Mouse (Mus musculus) adrenal gland, postnatal 36 days (tissue): ENCODE measurements around the gene Aspa. TPM values are rescaled to one million over a fixed set of nuclear protein-coding genes. Genes with fewer than 3 reads are reported as not detected.
"Not testable (repeated sequence)": the region's sequence is repeated elsewhere in the genome, so short reads cannot be mapped to it uniquely, and the experiment has no call there.

ENCODE experiments used
- DNase-seq, 2 experiments: peaks; one replicate each; pipeline ENCODE4 v3.0.0; 2021; ENCODE audit warnings: mixed read lengths in 1 of 2
- long read RNA-seq, 2 experiments: library from polyadenylated mRNA; stranded (forward); transcript quantifications; one replicate each; pipeline ENCODE4 v2.0.0; 2021; ENCODE audit warnings: borderline sequencing depth in 2 of 2
- total RNA-seq, 2 experiments: library from RNA; stranded (reverse); gene quantifications; 2 replicates each; pipeline ENCODE4 v1.2.3; 2021

Gene Aspa
- 10 to 100 TPM; 10.5 to 10.8 TPM for total RNA-seq
- long read RNA-seq, experiment 1, transcript Aspa-201 (6 exons, 1,530 nt): major isoform, 7 of 7 reads
- long read RNA-seq, experiment 1, partial matches to known transcripts: 0 of 7 reads
- long read RNA-seq, experiment 1, other reads (novel, unspliced or antisense): 0 of 7 reads
- long read RNA-seq, experiment 2, partial matches to known transcripts: 0 of 1 reads
- long read RNA-seq, experiment 2, other reads (novel, unspliced or antisense): 0 of 1 reads

DNA sequence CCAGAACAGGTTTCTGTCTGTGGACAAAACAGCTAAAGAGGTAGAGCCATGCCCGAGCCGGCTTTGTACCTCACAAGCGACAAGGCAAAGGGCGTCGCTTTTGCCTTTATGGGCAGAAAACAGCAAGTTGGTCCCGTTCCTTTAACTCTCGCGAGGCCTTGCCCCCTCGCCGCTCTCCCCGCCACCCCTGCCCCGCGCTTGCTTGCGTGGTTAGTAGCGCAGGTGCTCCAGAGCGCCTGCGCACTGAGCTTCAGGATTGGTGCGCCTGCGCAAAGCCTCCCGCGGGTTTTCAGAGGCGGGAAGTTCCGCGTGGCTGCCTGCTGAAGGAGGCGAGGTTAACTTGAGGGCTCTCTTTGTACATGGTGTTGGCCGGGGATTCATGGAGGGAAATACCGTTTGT is at the start of gene Aspa, which contains the start of the genes Gm49340 and Spata22:
TSS of gene Aspa (minus strand) at position 155 of the 400 bp plus-strand sequence.
TSS of gene Gm49340 (plus strand) at position 300 of the 400 bp plus-strand sequence.
TSS of gene Spata22 (plus strand) at position 300 of the 400 bp plus-strand sequence.
- DNase-seq: no peak

DNA sequence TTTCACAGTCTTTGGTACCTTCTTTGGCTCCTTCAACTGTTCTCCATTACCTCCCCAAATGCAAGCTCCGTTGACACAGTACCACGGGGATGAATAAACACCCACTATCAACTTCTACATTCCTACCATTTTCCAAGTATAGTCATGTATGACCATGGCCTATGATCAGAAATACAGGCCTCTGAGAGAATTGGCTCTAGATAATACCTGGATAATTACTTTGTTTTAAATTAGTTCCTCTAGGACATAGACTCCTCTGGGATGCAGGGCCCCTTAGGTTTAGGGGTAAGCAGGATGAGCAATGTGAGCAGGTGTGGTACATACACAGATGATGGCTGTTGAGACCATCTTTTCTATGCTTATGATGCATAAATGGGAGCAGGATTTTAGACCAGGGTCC is 41.5 kb upstream of the Aspa start, which contains the start of gene Olfr376:
TSS of gene Olfr376 (plus strand) at position 301 of the 400 bp plus-strand sequence.
- DNase-seq: no peak

DNA sequence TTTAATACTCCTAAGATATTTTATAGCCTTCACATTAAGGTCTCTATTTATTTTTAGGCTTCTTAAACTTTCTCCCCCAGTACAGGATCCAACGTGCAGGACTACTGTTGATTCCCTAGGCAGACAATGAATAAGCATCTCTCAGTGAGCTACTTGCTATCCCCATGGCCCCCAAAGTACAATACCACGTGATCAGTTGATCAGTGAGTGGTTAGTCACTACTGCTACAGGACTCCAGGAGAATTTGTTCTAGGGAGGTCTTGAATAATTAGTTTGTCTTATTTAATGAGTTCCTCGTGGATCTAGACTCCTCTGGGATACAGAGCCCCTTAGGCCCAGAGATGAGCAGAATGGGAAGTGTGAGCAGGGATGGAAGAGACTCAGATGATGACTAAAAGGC is 21.1 kb upstream of the Aspa start, which contains the start of gene Olfr20:
TSS of gene Olfr20 (plus strand) at position 301 of the 400 bp plus-strand sequence.
- no peak for DNase-seq

DNA sequence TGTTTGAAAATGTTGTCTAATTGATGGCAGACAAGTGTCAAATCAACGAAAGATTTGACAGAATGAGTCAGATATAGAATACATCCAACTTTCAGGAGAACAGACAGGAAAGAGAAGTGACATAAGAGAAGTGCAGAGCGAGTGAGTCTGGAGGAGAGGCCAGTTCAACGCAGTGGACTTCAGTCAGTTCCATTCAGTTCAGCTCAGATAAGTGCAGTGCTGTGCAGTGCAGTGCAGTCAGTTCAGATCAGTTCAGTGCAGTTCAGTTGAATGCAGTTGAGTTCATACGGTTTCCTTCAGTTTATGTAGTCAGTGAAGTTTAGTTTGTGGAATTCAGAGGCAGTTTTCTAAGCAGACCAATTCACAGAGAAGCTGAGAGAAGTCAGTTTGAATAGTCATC is 7.5 kb upstream of the Aspa start:
- no peak for DNase-seq

DNA sequence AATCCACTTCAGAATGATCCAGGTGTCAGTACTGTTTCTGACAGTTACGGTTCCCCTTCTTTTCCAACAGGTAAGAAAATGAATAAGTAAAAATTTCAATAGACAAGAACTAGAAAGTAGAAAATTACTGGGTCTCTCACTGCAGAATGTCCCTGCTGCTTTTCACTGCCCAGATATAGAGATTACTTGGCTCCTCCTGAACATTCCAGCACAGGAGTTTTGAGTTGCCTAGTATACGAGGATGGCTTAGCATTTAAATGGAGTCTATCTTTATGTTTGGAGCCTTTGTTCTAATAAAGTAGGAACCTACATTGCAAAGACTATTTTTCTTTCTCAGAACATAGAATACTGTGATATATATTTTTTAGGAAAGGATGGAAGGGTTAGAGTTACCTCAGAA is 4.0 kb upstream of the Aspa start:
- DNase-seq: no peak

DNA sequence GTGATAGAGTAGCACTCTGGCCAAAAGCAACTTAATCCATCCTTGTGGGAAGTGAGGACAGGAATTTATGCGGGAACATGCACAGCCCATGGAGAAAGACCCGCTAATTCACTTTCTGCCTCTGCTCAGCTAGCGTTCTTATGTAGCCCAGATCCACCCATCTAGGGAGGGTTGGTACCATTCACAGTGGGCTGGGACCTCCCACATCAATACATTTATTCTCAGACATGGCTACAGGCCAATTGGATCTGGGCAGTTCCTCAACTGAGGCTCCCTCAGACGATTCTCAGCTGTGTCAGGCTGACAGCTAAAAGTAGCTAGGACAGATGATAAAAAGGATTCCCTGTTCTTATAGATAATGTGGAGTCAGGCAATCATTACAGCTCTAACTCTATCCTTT is 2.0 kb downstream of the Aspa start:
- DNase-seq: no peak

DNA sequence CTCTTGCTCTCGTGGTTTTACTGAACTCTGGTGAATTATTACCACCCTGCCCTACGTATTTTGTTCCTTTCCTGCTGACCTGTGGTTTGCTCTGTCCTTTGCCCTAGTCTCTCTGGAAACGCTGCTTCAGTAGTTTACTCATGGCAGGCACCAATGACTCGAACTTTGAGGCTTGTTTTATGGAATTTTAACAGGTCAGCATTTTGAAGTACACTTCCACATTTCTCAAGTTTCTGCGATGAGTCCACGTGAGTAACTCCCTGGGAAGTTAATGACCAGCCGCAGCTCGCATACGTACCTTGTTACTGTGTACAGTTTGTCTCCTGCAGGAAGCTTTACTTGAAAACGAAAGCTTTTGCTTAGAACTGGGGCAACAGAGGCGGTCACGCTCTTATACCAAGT is 2.9 kb downstream of the Aspa start:
- DNase-seq: peak; percentile 20 to 28

DNA sequence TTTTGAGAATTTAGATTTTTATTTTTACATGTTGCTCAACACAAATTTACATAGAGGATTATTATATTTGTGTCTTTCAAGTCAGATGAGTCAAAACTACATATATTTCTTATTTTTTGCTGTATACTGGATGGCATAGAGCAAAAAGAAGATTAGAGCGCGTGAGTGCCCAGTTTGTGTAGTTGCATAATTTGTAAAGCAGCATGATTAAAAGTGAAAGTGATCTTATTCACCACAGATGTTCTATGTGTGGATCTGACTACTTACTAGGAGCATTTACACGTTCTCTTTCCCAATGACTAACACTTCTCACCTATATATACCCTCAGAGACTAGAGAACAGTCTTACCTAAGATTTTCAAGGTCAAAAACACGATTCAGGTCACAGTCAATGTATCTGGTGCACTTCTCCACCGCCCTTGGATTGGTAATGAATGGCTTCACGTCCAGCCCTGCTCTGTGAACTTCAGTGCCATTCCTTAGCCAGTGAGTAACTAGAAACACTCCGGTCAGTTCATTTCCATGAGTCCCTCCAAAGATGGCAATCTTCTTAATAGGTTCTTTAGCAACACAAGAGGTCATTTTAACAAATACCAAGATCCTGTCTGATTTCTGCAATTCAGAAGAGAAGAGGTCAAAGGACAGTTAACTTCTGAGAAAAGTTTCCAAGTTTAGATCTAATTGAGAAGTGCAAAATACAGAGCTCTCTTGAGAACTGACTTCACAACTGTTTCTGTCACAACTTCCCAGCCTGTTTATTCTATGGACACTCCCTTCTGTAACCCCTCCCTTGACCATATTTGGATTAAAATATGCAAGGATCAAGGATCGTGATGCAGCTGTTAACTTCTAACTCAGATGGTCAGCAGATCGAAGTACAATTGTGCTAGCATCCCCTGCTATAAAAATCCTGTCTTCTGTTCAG is 5.2 kb downstream of the Aspa start:
- no peak for DNase-seq

DNA sequence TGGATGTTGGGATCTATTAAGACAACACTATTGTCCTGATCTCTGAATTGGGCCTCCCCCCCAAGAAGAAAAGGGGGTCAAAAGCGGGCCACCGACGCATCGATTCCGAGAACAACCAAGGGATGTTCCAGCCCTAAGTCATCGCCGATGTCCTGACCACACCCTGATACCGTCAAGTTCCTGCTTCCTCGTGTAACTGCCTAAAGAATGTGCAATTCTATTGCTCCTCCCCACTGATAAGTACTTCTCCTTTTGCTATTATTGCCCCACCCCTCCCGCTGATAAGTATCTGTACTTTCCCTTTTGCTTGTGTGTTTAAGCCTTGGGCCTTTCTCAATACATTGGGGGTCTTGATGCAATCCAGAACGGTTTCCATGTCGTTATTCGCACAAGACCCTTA is 8.3 kb downstream of the Aspa start:
- DNase-seq: not testable (repeated sequence)

DNA sequence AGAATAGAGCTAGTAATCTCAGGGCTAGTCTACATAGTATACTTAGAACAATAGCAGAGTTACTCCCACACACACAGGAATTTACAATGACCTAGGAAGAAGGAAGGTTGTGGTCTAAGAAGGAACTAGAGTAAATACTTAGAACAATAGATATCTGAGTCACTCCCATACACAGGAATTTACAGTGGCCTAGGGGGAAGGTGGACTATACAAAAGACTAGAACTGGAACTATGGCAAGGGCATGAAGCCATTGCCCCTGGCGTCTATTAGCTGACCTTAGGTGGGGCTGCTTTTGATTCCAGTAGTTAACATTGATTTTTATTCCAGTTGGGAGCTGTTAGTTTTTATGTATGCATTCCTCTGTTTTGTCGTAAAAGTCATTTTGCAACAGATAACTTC is 10.8 kb downstream of the Aspa start:
- DNase-seq: not testable (repeated sequence)

DNA sequence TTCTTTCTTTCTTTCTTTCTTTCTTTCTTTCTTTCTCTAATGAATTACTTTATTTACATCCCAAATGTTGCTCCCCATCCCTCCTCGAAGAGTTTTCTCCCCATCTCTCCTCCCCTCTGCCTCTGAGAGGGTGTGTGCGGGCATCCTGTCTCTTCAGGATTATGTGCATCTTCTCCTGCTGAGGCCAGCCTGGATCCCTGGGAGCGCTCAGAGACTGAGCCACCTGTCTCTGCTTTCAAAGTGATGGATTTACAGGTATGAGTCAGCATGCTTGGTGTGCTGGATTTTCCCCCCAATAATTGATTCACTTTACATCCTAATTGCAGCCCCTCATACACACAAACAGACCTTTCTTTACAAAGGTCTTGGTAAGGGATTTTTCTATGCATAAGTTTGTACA is 13.4 kb downstream of the Aspa start:
- no peak for DNase-seq

DNA sequence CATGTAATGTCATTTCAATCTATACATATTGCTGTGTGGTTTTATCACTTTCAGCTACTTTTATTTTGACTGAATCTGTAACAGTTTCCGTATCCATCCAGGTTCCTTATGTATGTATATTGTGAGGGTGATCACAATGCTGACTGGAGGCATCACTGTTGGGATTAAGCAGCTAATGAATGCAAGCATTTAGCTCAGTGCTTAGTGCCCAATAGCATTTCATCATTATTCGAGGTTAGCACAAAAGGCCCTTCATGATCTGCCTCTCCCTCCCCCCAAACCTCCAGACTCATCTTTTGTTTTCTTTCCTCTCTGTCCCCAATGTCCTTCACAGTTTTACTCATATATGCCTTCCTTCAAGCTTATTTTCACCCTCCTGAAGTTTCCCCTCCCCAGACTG is 26.3 kb downstream of the Aspa start:
- DNase-seq: no peak

DNA sequence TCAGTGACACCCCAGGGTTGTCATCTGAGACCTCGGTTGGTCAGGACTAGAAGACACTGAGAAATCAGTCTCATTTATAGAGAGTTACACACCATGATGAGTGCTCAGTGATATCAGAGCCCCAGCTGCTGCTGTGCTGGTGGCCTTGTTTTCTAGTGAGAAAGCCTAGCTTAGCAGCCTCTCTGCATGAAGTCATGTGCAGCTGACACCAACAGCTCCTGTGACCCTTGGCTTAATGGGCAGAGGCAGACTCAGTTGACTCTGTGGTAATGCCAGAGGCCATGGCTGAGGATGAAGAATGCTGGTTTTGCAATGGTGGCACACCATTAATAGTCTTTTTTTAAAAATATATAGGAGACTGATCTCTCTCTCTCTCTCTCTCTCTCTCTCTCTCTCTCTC is 39.8 kb downstream of the Aspa start:
- peak in 1 of 2 experiments; percentile 20 for DNase-seq

DNA sequence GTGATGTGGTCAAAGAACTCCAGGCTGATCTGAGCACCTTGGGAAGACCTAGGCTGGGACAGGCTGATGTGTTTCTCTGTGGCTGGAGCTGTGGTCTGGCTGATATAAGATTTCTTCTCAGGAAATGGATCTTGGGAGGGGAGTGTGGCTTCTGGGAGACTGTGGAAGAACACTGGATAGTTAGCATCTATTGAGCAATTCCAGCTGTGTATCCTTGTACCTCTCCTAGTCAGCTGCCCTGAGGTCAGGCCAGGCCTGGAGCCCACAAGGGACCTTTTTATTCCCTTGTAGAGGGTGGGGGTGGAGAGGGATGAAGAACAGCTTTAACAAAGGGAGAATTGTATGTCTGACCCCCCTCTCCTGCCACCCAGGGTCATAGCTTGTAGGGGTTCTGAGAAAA is 45.0 kb downstream of the Aspa start:
- DNase-seq: no peak

DNA sequence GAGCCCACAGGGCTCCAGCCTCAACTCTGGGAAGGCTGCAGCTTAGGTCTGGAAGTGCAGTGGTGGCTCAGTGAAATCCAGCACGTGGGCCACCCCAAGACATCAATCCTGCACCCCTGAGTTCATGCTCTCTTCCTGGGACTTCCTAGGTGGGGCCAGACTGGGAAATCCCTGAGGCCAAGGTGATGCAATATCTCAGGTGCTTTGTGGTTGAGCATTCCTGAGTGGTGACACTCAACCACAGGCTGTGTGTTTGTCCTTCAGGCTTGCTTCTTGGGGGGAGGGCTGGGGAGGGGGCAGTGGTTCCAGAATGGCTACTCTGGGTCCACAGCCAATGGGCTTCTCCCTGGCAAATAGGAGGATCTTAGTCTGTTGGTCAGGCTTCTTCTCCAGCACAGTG is 45.5 kb downstream of the Aspa start:
- no peak for DNase-seq

DNA sequence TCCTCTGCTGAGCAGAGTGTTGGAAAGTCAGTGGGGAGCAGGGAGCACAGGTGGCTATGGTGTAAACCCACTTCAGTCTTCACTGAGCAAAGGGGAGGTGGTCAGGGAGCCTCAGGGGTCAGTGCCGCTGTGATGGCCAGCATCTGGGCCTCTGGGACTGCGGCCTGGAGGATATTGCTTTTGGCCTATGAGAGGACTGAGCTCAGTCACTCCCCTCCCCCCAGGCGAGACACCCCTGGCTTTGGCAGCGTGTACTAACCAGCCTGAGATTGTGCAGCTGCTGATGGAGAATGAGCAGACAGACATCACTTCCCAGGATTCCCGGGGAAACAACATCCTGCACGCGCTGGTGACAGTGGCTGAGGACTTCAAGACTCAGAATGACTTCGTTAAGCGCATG is 46.0 kb downstream of the Aspa start:
- no peak for DNase-seq

DNA sequence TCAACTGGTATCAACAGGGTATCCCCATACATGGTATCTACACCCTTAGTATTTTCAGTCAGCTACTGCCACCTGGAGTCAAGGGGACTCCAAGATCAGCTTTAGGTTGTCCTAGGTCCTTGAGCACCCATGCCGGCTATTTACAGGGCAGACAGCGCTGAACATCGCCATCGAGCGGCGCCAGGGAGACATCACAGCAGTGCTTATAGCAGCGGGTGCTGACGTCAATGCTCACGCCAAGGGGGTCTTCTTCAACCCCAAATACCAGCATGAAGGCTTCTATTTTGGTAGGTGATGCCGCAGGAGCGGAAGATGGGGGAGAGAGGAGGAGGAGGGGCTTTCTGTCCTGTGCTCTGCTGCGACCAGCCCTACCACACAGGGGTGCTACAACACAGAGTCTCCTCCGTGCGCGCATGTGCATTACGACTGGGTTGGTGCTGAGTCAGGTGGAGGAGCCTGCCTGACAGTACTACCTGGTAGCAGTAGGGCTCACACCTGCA is 47.8 kb downstream of the Aspa start:
- DNase-seq: peak; percentile 28 to 57

DNA sequence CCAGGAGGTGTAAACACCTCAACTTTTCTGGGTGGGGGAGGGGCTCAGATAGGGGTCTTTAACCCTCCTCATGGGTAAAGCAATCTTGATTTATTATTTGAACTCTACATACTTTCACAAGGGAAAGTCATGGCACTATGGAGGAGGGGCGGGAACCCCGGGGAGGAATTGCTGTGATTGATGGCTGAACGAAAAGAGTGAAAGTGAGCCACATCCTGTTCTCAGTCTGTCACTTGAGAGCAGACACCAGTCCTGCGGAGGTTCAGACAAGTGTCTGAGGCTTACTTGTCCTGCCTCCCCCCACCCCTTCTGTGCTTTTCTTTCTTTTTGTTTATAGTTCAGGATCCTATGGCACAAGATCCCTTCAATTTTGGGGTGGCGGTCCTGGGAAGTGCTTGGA is 48.7 kb downstream of the Aspa start:
- peak in 1 of 2 experiments; percentile 8 for DNase-seq

DNA sequence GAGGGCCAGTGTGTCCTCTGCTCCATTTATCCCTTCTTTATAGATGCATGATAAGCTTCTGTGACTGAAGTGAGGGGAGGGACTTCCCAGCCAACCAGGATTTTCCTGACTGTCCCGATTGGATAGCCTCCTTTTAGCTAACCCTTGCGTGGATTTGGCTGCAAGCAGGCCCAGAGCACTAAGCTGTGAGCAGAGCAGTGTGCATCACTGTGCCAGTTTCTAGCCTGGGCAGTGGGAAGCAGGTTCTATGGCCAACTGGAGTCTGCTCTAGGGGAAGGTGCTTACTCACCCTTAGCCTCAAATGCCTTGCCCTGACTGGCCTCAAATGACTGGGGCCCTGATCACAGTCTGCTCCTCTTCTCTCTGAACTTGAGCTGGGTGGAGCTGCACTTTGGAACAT is 54.6 kb downstream of the Aspa start:
- DNase-seq: no peak

DNA sequence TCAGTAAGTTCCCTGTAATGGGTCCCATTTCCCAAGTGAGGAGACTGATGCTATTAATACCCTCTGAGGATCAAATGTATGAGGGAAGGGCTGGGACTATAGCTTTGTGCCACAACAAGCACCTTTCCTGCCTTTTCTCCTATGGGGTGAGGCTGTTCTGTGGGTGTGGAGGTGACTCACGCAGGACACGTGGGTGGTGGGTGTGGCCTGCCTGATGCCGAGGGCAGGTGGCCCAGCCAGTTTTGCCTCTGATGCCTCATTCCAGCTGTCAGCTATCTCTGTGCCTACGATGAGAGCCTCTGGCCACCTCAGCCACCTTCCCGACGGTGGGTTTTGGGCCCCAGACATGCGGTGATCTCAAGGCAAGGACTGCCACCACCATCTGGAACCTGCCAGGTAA is 62.1 kb downstream of the Aspa start, which contains the start of gene Trpv3:
TSS of gene Trpv3 (plus strand) at position 122 of the 400 bp plus-strand sequence.
- DNase-seq: no peak

DNA sequence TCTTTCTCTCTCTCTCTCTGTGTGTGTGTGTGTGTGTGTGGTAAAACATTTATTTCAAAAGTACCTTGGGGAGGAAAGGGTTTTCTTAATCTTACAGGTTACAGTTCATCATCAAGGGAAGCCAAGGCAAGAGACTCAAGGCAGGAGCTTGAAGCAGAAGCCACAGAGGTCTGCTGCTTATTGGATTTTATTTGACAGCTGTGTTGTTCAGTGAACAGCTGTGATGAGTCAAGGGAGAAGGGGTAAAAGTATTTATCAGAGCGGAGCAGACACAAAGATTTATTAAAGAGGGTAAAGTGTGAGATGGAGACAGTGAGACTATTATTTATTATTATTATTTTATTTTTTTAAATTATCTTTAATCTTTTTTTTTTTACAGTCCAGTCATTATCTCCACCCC is 68.0 kb downstream of the Aspa start:
- no peak for DNase-seq

DNA sequence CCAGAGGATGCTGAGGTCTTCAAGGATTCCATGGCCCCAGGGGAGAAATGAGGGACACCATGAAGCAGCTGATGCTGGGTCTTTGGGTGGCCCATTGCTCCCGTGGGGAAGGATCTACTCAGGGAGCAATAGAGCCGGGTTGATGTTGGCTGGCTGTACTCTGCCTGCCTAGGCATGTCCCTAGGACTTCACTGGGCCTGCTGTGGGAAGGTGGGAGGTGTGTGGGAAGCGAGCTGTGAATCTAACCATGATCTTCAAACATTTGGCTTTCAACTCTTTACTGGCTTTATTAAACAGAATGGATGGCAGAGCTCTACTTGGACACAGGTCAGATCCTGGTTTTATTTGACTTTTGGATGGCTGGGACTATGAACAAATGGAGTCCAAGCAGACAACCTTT is 68.9 kb downstream of the Aspa start:
- no peak for DNase-seq

DNA sequence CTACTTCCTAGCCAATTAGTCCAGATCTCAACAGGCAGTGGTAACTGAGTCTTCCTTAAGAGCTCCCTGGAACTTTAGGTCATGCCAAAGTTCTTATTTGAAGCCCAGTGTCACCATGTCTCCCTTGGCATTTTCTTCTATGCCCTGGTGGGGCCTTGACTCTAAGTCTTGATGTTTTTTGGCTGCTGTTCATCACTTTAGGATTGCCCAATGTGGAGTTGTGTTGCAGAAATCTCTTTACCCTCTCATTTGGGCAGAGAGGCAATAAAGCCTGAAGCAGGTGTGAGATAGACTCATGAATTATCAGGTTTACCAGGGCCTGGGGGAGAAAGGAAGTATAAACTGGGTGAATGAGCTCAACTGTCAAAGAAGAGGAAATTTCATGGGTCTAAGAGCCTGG is 70.7 kb downstream of the Aspa start:
- DNase-seq: no peak
